Mouse (Mus musculus) CD4-positive, CD25-positive, alpha-beta regulatory T cell, adult 2 months (primary cell): Measurements from ENCODE around the gene Ajm1.

Experiments used
- DNase-seq: peaks from one replicate; pipeline ENCODE4 v3.0.0-alpha.2; 2012; ENCODE audit warnings: low read depth, low spot score

Gene Ajm1

DNA sequence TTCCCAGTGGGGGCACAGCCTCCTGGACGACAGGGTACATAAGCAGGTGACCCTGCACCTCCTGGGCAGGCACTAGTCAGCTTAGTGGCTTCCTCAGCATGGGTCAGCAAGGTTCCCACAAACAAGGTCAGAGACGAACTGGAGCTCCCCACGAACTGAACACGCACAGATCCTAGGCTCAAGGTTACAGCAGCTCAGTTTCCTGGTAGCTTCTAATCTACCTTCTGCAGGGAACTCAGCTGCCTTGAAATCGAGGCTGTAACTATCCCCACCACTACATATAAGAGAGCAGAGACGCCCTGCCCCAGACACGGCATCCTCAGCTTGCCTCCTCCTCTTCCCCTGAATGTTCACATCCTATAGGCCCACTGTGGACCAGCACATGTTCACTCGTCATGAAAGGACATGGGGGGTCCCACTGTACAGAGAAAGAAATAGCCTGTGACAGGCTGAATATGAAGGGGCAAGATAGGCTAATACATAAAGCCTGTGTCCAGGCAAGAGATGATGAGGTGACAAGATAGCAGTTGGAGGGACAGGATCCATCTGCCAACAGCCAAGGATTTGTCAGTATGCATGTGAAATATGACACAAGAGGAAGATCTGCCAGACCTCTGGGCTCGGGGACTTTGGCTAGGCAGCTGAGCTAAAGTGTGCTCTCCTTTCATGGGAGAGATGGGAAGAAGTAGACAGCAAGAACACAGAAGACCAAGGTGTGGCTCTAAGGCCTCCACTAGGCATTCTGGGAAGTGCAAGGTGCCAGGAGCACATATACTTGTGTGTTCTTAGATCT is 54.9 kb downstream of the Ajm1 start:
- no peak for DNase-seq
